In the genomic region with DNA sequence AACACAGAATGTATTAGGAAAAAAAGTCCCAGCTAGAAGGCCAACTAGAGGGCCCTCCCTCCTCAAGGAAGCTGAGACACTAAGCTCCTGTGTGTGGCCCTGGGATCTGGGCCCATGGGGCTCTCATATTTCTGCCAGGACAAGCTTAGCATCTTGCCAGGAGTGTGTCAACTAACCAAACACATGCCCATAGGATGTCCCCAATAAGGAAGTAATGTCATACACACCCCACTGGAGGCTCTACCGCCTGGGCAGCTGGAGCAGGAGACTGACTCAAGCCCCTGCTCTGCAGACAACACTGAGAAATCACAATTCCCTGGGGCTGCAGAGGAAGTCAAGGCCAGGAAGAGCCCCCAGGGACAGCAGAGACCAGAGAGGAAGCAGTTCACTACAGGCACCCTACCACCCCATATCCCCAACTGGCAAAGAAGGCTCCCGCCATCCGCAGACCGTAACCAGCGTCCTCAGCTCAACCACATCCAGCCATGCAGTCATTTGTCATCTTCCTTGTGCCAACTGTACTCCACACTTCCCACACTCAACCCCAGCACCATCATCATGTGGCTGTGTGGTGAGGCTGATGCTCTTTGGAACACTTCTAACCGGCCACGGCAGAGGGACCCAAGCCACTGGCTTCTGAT, we compare ENCODE assay signal across 8 mouse cellular contexts. TPM values are rescaled to one million over a fixed set of nuclear protein-coding genes. Genes with fewer than 3 reads are reported as not detected.
DNase-seq lines count a peak whose midpoint lies in the region; ATAC-seq and TF ChIP-seq lines count a peak whose summit lies in the region.

No protein-coding gene starts in this region.

- no peak overlapping the region for H3K27ac ChIP-seq in forebrain, embryonic 13.5 days
- H3K27ac ChIP-seq in limb, embryonic 13.5 days, result no peak overlapping the region
- H3K27ac ChIP-seq in olfactory bulb, adult 2 months (ENCODE audit: insufficient read depth, low read depth, low read length), result no peak overlapping the region

- H3K9ac ChIP-seq in forebrain, embryonic 13.5 days, result 0 out of 2 replicates have a peak overlapping the region, but pooled peaks have one; percentile 47
- no peak overlapping the region for H3K9ac ChIP-seq in limb, embryonic 13.5 days

- H3K27me3 ChIP-seq in forebrain, embryonic 13.5 days, result no peaks in the 10 kb centered on the region
- H3K27me3 ChIP-seq in limb, embryonic 13.5 days, result no peaks in the 10 kb centered on the region

- 0 out of 2 replicates have a peak overlapping the region, but pooled peaks have one; percentile 84 for H3K4me3 ChIP-seq in forebrain, embryonic 13.5 days
- H3K4me3 ChIP-seq in limb, embryonic 13.5 days, result no peak overlapping the region
- peak overlapping the region; percentile 4; the same call in 1 of the 2 replicates for H3K4me3 ChIP-seq in olfactory bulb, adult 2 months (ENCODE audit: insufficient read depth, low read depth, low read length)

- peak; percentile 96 for DNase-seq in heart, adult 11 months
- no peak for DNase-seq in heart, postnatal 25 days (ENCODE audit: low spot score)
- DNase-seq in 3134 (ENCODE audit: extremely low read depth, insufficient read length, low spot score), result peak; percentile 82
- DNase-seq in ovary, postnatal 10 days (ENCODE audit: low spot score), result no peak
- no peak for DNase-seq in retina, postnatal 1 day

- 87% methylated on average over 7 of the region's 7 CpGs for WGBS in forebrain, embryonic 13.5 days
- WGBS in limb, embryonic 13.5 days, result 86% methylated on average over 7 of the region's 7 CpGs
- WGBS in olfactory bulb, adult 2 months, result 56% methylated on average over 7 of the region's 7 CpGs

- ATAC-seq in forebrain, embryonic 13.5 days, result no peak
- no peak for ATAC-seq in limb, embryonic 13.5 days (ENCODE audit: low FRiP score, low read depth)

- no peak for TF ChIP-seq CTCF in olfactory bulb, adult 2 months (IDR thresholded peaks at IDR 0.05; ENCODE audit: insufficient read depth, low read depth, low read length)

- H3K4me1 ChIP-seq in forebrain, embryonic 13.5 days, result peaks cover 59% of the 10 kb centered on the region
- H3K4me1 ChIP-seq in limb, embryonic 13.5 days, result peaks cover 46% of the 10 kb centered on the region
- peaks cover 29% of the 10 kb centered on the region for H3K4me1 ChIP-seq in olfactory bulb, adult 2 months (ENCODE audit: control insufficient read depth, insufficient read depth, low read length)

- intact Hi-C loops in heart, postnatal 25 days (cut with DNase I), result no loop called here

- TF ChIP-seq POLR2A in olfactory bulb, adult 2 months (IDR thresholded peaks at IDR 0.05; ENCODE audit: insufficient read depth, low read depth, low read length), result no peak

- H3K36me3 ChIP-seq in forebrain, embryonic 13.5 days (ENCODE audit: poor library complexity, severe bottlenecking), result no peaks in the 10 kb centered on the region
- no peaks in the 10 kb centered on the region for H3K36me3 ChIP-seq in limb, embryonic 13.5 days

- H3K9me3 ChIP-seq in forebrain, embryonic 13.5 days (replicated peaks), result no peaks in the 10 kb centered on the region
- no peaks in the 10 kb centered on the region for H3K9me3 ChIP-seq in limb, embryonic 13.5 days

- peak overlapping the region; percentile 89 for H3K4me2 ChIP-seq in forebrain, embryonic 13.5 days
- peak overlapping the region; percentile 86 for H3K4me2 ChIP-seq in limb, embryonic 13.5 days (replicated peaks)

RNA-seq across cellular contexts. Expression of a gene that starts 3.0 kb away (rescaled TPM):
- 10 to 100 TPM; 17.8 to 18.9 TPM for total RNA-seq in heart, postnatal 25 days (2021)
- polyA plus RNA-seq in forebrain, embryonic 13.5 days (2015; fragmentation: Nextera tagmentation; extraction: Ambion mirVana), result 61.3 and 63.9 TPM in 2 replicates
- polyA plus RNA-seq in limb, embryonic 13.5 days (2015; fragmentation: Nextera tagmentation; extraction: Ambion mirVana), result 22.6 and 23.8 TPM in 2 replicates
- not detected in 2 replicates for polyA plus RNA-seq in olfactory bulb, adult 2 months (2012; ENCODE audit: insufficient read depth, insufficient read length, low replicate concordance, missing spikeins)

Comparison
In these comparisons a context has a peak if more than half of its experiments do, and no peak if none do; other contexts are left out.
1. DNase-seq: peak in heart, adult 11 months (single experiment) and 3134 (single experiment); none in heart, postnatal 25 days (single experiment), ovary, postnatal 10 days (single experiment) and retina, postnatal 1 day (single experiment).